Mouse (Mus musculus) liver, embryonic 14.5 days (tissue): ENCODE results near the gene Knstrn. TPM values are rescaled to one million over a fixed set of nuclear protein-coding genes. Genes with fewer than 3 reads are reported as not detected.

Experiments
- ATAC-seq: fragments of 200-750 bp; cut with Nextera tagmentation; 2 replicates; pipeline ENCODE4 v1.8.0; 2017; ENCODE audit warnings: moderate number of reproducible peaks, mild to moderate bottlenecking, moderate library complexity; ENCODE audit not compliant: insufficient read depth
- DNase-seq, 3 experiments: peaks; one replicate each; pipeline ENCODE4 v3.0.0-alpha.2; 2012 to 2013; ENCODE audit warnings: low read depth in 3 of 3, low spot score in 3 of 3
- H3K27ac ChIP-seq: fragments of 300-500 bp; sonication (generic); 2 replicates; pipeline ENCODE4 v1.5.1; 2014; ENCODE audit warnings: moderate library complexity, mild to moderate bottlenecking, control low read depth, inconsistent platforms
- H3K27me3 ChIP-seq: fragments of 300-500 bp; sonication (generic); 2 replicates; pipeline ENCODE4 v1.6.1; 2014; ENCODE audit warnings: mild to moderate bottlenecking, low read length, moderate library complexity; ENCODE audit not compliant: control insufficient read depth, insufficient read depth
- H3K36me3 ChIP-seq: fragments of 300-500 bp; sonication (generic); replicated peaks from 2 replicates; pipeline ENCODE4 v1.6.1; 2014; ENCODE audit warnings: low read depth; ENCODE audit not compliant: control insufficient read depth, insufficient read depth
- H3K4me1 ChIP-seq, 2 experiments: fragments of 200-500 bp in 1 of 2; fragments of 300-500 bp in 1 of 2; sonication (generic) in 1 of 2; replicated peaks; 2 replicates each; pipeline ENCODE4 v1.6.1; 2012 to 2014; ENCODE audit warnings: antibody characterized with exemption in 1 of 2, inconsistent platforms in 1 of 2, low read length in 1 of 2; ENCODE audit not compliant: control insufficient read depth in 2 of 2, insufficient read depth in 2 of 2
- H3K4me2 ChIP-seq: fragments of 300-500 bp; sonication (generic); 2 replicates; pipeline ENCODE4 v1.6.1; 2014; ENCODE audit warnings: low read depth, mild to moderate bottlenecking, control low read depth, moderate library complexity
- H3K4me3 ChIP-seq, 2 experiments: fragments of 200-500 bp in 1 of 2; fragments of 300-500 bp in 1 of 2; sonication (generic) in 1 of 2; 2 replicates each; pipeline ENCODE4 v1.5.1; 2012 to 2014; ENCODE audit warnings: low read depth in 2 of 2, low read length in 2 of 2, mild to moderate bottlenecking in 2 of 2, control low read depth in 1 of 2, inconsistent platforms in 1 of 2, moderate library complexity in 1 of 2; ENCODE audit not compliant: insufficient read depth in 1 of 2
- H3K9ac ChIP-seq: fragments of 300-500 bp; sonication (generic); replicated peaks from 2 replicates; pipeline ENCODE4 v1.6.1; 2014; ENCODE audit warnings: mild to moderate bottlenecking, control low read depth, moderate library complexity
- H3K9me3 ChIP-seq: fragments of 300-500 bp; sonication (generic); 2 replicates; pipeline ENCODE4 v1.6.1; 2016; ENCODE audit warnings: low read length, mixed read lengths; ENCODE audit not compliant: control insufficient read depth
- CTCF ChIP-seq: IDR thresholded peaks from 2 replicates; pipeline ENCODE4 v1.5.1; 2016; ENCODE audit warnings: antibody characterized with exemption, low read depth, control low read depth
- EP300 ChIP-seq: IDR thresholded peaks from 2 replicates; pipeline ENCODE4 v1.6.1; 2016; ENCODE audit warnings: antibody characterized with exemption, low read depth
- WGBS: fragments of 180-500 bp; shearing (Covaris S2); extraction: QIAGEN DNeasy Blood & Tissue Kit; methylation state at CpG from one replicate; pipeline ENCODE4 v1.1.7; 2014; ENCODE audit not compliant: insufficient replicate concordance; 5-methylcytosine and 5-hydroxymethylcytosine counted together
- polyA plus RNA-seq, 2 experiments: library from polyadenylated mRNA; depleted of rRNA in 1 of 2; stranded (reverse) in 1 of 2; unstranded in 1 of 2; fragments of >200 nt; fragmentation: Nextera tagmentation in 1 of 2; extraction: Ambion mirVana in 1 of 2; gene quantifications; 2 replicates each; pipeline versions ENCODE4 v1.2.1 to v1.2.3; 2012 to 2014

Knstrn gene
- polyA plus RNA-seq, 2 experiments: 50.8 to 84.7 TPM

DNA sequence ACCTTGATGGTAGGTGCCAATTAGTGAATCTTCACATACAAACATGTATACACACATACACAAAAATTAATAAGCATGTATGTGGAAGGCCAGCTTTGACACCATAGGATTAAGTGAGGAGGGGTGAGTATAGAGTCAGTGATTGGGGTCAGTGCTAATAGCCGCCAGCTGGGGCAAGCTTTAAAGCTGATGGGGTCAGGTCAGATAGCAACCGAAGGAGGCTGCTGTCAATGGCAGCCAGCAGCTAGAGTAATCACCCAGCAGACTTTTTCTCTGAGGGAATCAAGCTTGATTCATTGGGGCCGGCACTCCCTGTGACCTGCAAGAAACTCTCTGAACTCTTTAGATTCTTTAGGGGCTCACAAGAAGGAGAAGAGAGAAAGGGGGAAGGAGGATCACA lies 38.0 kb downstream of the Knstrn start:
- H3K36me3 ChIP-seq: no peaks in the 10 kb centered on the region
- H3K4me1 ChIP-seq: 0 out of 4 replicates have a peak, but pooled peaks cover 0 to 3% of the 10 kb centered on the region in 2 experiments
- no peaks in the 10 kb centered on the region for H3K9me3 ChIP-seq
- no peak overlapping the region for H3K4me2 ChIP-seq
- H3K27ac ChIP-seq: no peak overlapping the region
- no peak overlapping the region for H3K4me3 ChIP-seq
- no peaks in the 10 kb centered on the region; the same call in 1 of the 2 replicates for H3K27me3 ChIP-seq
- TF ChIP-seq CTCF: no peak
- TF ChIP-seq EP300: no peak
- ATAC-seq: no peak
- no peak for DNase-seq
- H3K9ac ChIP-seq: no peak overlapping the region
- WGBS: 59% methylated on average over 3 of the region's 3 CpGs

DNA sequence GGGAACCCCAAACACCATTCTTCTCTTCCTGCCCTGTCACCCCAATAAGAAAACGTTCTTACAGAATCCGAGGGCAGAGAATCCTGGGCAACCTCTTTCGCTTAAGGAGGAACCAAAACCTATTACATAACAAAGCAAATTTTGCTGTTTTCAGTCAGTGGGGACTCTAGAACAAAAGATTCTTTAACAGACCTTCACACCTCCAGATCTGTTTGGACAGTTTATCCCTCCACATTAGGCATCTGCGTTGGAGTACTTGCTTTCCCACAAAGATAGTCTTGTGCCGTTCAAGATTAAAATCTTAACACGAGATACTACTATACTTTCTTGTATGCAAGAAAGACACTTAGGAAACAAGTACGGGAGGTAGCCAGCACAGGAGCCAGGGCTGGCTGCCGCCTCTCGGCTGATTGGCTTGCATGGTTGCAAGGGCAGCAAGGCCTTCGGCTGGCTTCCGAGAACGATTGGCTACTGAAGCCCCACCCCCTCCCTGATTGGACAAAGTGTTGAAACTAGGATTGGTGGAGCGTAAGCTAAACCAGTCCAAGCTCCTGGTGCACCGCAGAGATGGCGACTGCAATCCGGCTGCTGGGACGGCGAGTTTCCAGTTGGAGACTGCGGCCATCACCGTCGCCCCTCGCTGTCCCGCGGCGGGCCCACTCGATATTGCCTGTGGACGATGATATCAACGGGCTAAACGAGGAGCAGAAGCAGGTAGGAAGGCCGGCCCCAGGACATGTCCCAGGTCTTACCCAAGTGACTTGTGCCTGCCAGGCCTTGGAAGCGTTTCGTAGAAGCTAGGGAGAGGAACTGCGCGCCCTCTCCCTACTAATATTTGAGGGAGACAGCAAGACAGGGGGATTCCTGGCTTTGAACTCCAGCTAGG lies 47.9 kb downstream of the Knstrn start, which contains the start of gene Ivd:
TSS of gene Ivd (plus strand) at position 501 of the 886 bp plus-strand sequence.
- peak within 1 kb of the TSS; percentile 69 for H3K9ac ChIP-seq

DNA sequence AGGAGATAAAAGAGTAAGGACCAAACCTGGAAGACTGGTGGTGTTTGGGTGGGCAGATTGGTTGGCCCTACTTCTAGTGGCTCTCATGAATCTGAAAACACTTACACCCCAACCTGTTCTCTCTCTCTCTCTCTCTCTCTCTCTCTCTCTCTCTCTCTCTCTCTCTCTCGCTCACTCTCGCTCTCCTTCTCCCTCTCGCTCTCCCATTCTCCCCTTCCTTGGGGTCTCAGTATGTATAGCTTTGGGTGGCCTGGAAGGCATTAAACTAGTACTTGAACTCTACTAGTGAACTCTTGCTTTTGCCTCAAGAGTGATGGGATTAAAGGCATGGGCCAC lies 48.5 kb downstream of the Knstrn start:
- Histone ChIP-seq H3K27ac (peak overlapping the region; percentile 18; the same call in 1 of the 2 replicates), H3K4me1 (peaks cover 0 to 3% of the 10 kb centered on the region in 2 experiments; a peak in 3 of 4 replicates), H3K9me3 (no peaks in the 10 kb centered on the region), H3K27me3 (no peaks in the 10 kb centered on the region), H3K4me3 (peak overlapping the region; percentile 64 to 85), H3K4me2 (peak overlapping the region; percentile 88), H3K9ac (peak overlapping the region; percentile 69), H3K36me3 (no peaks in the 10 kb centered on the region)
- 59% methylated on average over 3 of the region's 3 CpGs for WGBS
- ATAC-seq (no peak; the same call in 1 of the 2 replicates), DNase-seq (no peak)
- TF ChIP-seq EP300: no peak
- TF ChIP-seq CTCF: no peak

More for the DNA sequence above, 47.9 kb downstream of the Knstrn start, which contains the start of gene Ivd:
- no peaks in the 10 kb centered on the region for H3K27me3 ChIP-seq
- DNase-seq (peak; percentile 93 to 95 (median 94)), ATAC-seq (peak; percentile 100)
- peak; percentile 32 for TF ChIP-seq EP300
- TF ChIP-seq CTCF: no peak
- under 1% methylated on average over 34 of the region's 34 CpGs for WGBS
- peak within 1 kb of the TSS; percentile 64 to 85 for H3K4me3 ChIP-seq
- H3K27ac ChIP-seq: peak within 1 kb of the TSS; percentile 18; the same call in 1 of the 2 replicates
- no peaks in the 10 kb centered on the region for H3K36me3 ChIP-seq
- peaks cover 0 to 3% of the 10 kb centered on the region in 2 experiments; a peak in 3 of 4 replicates for H3K4me1 ChIP-seq
- no peaks in the 10 kb centered on the region for H3K9me3 ChIP-seq
- peak within 1 kb of the TSS; percentile 88 for H3K4me2 ChIP-seq

DNA sequence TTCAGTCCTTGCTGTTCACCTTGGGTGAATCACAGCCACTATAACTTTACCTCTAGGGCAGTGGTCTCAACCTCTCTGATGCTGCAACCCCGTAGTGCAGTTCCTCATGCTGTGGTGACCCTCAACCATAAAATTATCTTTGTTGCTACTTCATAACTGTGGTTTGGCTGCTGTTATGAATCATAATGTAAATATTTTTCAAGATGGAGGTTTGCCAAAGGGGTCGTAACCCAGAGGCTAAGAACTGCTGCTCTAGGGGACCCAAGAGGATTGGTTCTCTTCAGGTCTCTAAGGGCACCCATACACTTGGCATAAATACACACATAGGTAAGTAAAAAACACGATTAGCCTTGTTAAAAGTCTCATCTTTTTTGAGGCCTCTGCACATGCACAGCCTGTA lies 56.8 kb downstream of the Knstrn start:
- WGBS: 72% methylated on average over 3 of the region's 3 CpGs
- ATAC-seq (no peak), DNase-seq (no peak)
- Histone ChIP-seq H3K27ac (no peak overlapping the region), H3K9ac (no peak overlapping the region), H3K4me2 (no peak overlapping the region), H3K36me3 (no peaks in the 10 kb centered on the region), H3K9me3 (no peaks in the 10 kb centered on the region), H3K4me1 (no peaks in the 10 kb centered on the region), H3K4me3 (no peak overlapping the region), H3K27me3 (no peaks in the 10 kb centered on the region)
- TF ChIP-seq EP300 (no peak), CTCF (no peak)

DNA sequence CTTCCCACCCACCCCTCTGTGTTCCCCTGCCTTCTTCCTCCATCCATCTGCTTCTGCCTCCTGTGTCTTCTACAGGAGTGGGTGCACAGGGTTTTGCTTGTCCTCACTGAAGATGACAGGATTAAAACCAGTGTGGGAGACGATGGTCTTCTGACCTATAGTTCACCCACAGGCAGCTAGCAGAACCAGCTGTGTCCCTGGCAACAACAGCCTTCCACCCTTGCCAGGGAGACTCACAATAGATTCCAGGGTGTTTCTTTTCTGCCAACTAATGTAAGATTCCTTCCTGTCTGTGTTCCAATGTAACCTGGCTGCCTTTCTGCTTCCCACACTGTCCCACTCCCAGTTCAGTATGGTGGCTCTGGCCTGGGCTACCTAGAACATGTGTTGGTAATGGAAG lies 57.2 kb downstream of the Knstrn start:
- no peaks in the 10 kb centered on the region for H3K9me3 ChIP-seq
- H3K9ac ChIP-seq: no peak overlapping the region
- 67% methylated on average over 1 of the region's 1 CpGs for WGBS
- TF ChIP-seq CTCF: no peak
- TF ChIP-seq EP300: no peak
- no peaks in the 10 kb centered on the region for H3K36me3 ChIP-seq
- H3K4me1 ChIP-seq: no peaks in the 10 kb centered on the region
- H3K4me2 ChIP-seq: no peak overlapping the region
- no peak for DNase-seq
- no peaks in the 10 kb centered on the region for H3K27me3 ChIP-seq
- H3K4me3 ChIP-seq: no peak overlapping the region
- no peak overlapping the region for H3K27ac ChIP-seq
- no peak for ATAC-seq
